Mouse (Mus musculus): ENCODE measurements around the gene Unc93a.
"Not testable (repeated sequence)": the region's sequence is repeated elsewhere in the genome, so short reads cannot be mapped to it uniquely, and the experiment has no call there.

Gene Unc93a

DNA sequence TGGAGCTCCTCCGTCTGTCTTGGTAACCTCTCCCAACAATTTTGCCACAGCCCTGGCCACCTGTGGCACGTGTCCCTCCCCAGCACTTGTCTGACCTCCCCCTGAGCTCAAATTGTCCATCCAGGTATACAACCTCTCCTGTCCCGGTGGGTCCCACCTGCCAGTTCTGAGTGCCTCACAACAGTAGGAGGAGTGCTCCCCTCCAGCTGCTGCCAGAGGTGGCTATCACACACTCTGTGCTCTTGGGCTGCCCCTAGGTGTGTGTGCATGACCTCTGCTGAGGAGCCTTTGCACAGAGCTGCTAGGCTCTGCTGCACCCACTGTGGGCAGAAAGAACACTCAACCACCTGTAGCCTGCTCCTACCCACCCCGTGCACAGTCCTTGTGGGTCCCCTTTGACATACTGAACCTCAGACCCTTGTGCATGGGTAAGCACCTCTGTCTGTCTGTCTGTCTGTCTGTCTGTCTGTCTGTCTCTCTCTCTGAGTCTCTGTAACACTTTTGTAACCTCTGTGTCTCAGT is 63.7 kb downstream of the Unc93a start:
- CTCF ChIA-PET, result not testable (repeated sequence)

GRCm38 (mm10) chr17:13062882-13063281 is 68.7 kb downstream of the Unc93a start:
- CTCF ChIA-PET, result not testable (repeated sequence)

DNA sequence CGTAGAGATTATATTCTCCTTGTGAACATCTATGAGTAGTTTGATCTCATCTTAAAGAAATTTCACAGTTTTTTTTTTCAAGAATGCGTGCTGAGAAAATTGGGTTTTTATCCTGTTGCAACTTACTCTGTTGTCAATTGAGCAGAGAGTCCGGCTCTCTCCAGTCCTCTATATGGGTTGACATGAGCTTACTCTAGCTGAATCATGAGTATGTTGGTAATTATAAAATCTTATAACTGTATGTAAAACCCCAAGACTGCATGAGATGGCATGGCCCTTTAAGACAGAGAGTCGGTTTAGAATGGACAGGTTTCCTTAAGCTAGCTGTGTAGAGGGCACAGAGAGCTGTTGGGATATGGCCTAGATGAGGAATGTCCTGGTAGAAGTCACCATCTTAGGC is 70.8 kb downstream of the Unc93a start, which contains the start of gene Tcp10b:
TSS of gene Tcp10b (plus strand) at position 301 of the 400 bp plus-strand sequence.
- CTCF ChIA-PET, result not testable (repeated sequence)
